Mouse (Mus musculus) megakaryocyte, embryonic 14.5 days (primary cell): ENCODE data around the gene Arhgef3. TPM values are rescaled to one million over a fixed set of nuclear protein-coding genes. Genes with fewer than 3 reads are reported as not detected.

Source experiments
- H3K27me3 ChIP-seq: replicated peaks from 2 replicates; pipeline ENCODE3; 2012; ENCODE audit warnings: inconsistent platforms
- H3K36me3 ChIP-seq: replicated peaks from 2 replicates; pipeline ENCODE3; 2012; ENCODE audit warnings: low read length, inconsistent platforms, mixed read lengths
- H3K4me1 ChIP-seq: 2 replicates; pipeline ENCODE4 v1.6.1; 2012; ENCODE audit warnings: inconsistent platforms
- H3K4me3 ChIP-seq: replicated peaks from 2 replicates; pipeline ENCODE3; 2012; ENCODE audit warnings: moderate library complexity, mild to moderate bottlenecking, inconsistent platforms
- H3K9me3 ChIP-seq: 2 replicates; pipeline ENCODE4 v1.6.1; 2012; ENCODE audit warnings: inconsistent platforms
- FLI1 ChIP-seq: IDR thresholded peaks from 2 replicates; pipeline ENCODE4 v1.6.1; 2012; ENCODE audit warnings: low read length, inconsistent platforms, mixed read lengths
- GATA1 ChIP-seq: IDR thresholded peaks from 3 replicates; pipeline ENCODE4 v1.6.1; 2012; ENCODE audit warnings: mixed read lengths, low read length, inconsistent platforms, borderline replicate concordance
- polyA plus RNA-seq: library from polyadenylated mRNA; stranded (reverse); fragments of >175 nt; gene quantifications from 2 replicates; pipeline ENCODE4 v1.2.3, GENCODE M21; 2012; ENCODE audit warnings: low replicate concordance; ENCODE audit not compliant: insufficient read depth

Gene Arhgef3
- polyA plus RNA-seq, 1 experiment, result 6.7 TPM

DNA sequence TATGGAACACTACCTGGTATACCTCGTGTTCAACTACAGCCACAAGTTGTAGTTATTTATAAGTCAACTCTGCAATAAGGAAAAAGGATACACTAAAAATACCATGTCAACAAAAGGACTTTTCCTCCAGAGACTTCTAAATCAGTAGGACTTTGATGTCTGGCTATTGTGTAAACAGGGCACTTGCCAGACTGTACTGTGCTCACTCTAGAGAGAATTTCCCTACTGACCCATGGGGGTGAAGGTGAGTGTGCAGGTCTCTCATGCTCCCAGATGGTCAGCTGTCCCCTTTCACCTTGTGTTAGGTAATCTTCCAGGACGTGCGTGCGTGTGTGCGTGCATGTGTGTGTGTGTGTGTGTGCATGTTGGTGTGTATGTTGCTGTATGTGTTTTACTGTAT, 182.3 kb downstream of the Arhgef3 start:
- Histone ChIP-seq H3K9me3 (no peaks in the 10 kb centered on the region), H3K27me3 (peaks cover 9% of the 10 kb centered on the region), H3K4me1 (peaks cover 50% of the 10 kb centered on the region), H3K4me3 (peak overlapping the region; percentile 54), H3K36me3 (no peaks in the 10 kb centered on the region)
- no peak for TF ChIP-seq GATA1
- TF ChIP-seq FLI1, result no peak

DNA sequence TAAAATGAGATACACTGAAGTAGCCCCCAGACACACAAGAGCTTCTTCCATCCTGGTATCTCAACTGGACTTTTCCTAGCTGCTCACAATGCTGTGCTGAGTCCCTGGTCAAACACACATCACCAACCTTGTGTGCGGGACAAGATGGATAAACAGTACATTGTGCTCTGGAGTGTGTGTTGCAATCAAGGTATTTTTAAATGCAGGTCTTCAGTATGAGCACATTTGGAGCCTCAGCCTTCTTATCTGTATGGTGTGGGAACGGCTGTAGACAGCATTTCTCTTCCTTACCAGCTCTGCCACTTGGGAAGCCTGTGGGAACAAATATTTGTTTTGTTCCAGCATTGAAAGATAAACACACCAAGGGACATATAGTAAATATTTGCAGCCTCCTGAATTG, 184.2 kb downstream of the Arhgef3 start:
- H3K9me3 ChIP-seq, result no peaks in the 10 kb centered on the region
- H3K4me3 ChIP-seq, result no peak overlapping the region
- H3K4me1 ChIP-seq, result peaks cover 58% of the 10 kb centered on the region
- no peak for TF ChIP-seq GATA1
- TF ChIP-seq FLI1, result no peak
- H3K27me3 ChIP-seq, result peaks cover 8% of the 10 kb centered on the region
- no peaks in the 10 kb centered on the region for H3K36me3 ChIP-seq

- no peak for TF ChIP-seq FLI1
- no peak for TF ChIP-seq GATA1
Measured at GRCm38 (mm10) chr14:27299705-27300104, 185.0 kb downstream of the Arhgef3 start.

GRCm38 (mm10) chr14:27301768-27302499, 187.2 kb downstream of the Arhgef3 start:
- peaks cover 48% of the 10 kb centered on the region for H3K4me1 ChIP-seq
- peaks cover 5% of the 10 kb centered on the region for H3K27me3 ChIP-seq
- TF ChIP-seq GATA1 (no peak), FLI1 (no peak)
- no peaks in the 10 kb centered on the region for H3K36me3 ChIP-seq
- no peak overlapping the region for H3K4me3 ChIP-seq
- no peaks in the 10 kb centered on the region for H3K9me3 ChIP-seq

More at GRCm38 (mm10) chr14:27299705-27300104, 185.0 kb downstream of the Arhgef3 start:
- Histone ChIP-seq H3K4me3 (peak overlapping the region; percentile 53), H3K27me3 (peaks cover 5% of the 10 kb centered on the region), H3K36me3 (no peaks in the 10 kb centered on the region), H3K9me3 (no peaks in the 10 kb centered on the region), H3K4me1 (peaks cover 54% of the 10 kb centered on the region)

- H3K4me1 ChIP-seq, result peaks cover 40% of the 10 kb centered on the region
Measured at GRCm38 (mm10) chr14:27303294-27303693, 188.6 kb downstream of the Arhgef3 start.

GRCm38 (mm10) chr14:27304408-27304807, 189.7 kb downstream of the Arhgef3 start:
- Histone ChIP-seq H3K4me1 (peaks cover 41% of the 10 kb centered on the region), H3K36me3 (no peaks in the 10 kb centered on the region), H3K9me3 (no peaks in the 10 kb centered on the region), H3K4me3 (no peak overlapping the region), H3K27me3 (no peaks in the 10 kb centered on the region)
- TF ChIP-seq GATA1 (no peak), FLI1 (no peak)

More at GRCm38 (mm10) chr14:27303294-27303693, 188.6 kb downstream of the Arhgef3 start:
- Histone ChIP-seq H3K27me3 (no peaks in the 10 kb centered on the region), H3K4me3 (no peak overlapping the region), H3K9me3 (no peaks in the 10 kb centered on the region), H3K36me3 (no peaks in the 10 kb centered on the region)
- TF ChIP-seq GATA1 (no peak), FLI1 (no peak)

DNA sequence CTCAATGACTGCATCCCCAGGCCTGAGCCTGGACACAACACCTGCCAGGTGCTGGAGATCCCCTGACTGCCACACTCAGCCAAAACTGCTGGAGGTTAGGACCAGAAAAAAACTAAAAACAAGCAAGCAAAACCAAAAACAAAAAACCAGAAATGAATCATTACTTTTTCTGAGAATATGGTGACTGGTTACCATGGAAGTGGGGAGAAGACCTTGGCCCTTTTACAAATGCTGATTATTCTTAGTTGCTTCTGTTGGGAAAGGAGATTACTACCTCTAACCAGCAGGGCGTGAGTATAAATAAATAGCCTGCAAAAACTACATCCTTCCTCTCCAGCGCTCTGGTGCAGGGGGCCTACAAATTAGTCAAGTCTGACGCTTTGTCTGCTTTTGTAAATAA, 194.1 kb downstream of the Arhgef3 start:
- Histone ChIP-seq H3K9me3 (no peaks in the 10 kb centered on the region), H3K4me3 (no peak overlapping the region), H3K27me3 (peaks cover 6% of the 10 kb centered on the region), H3K4me1 (peaks cover 14% of the 10 kb centered on the region), H3K36me3 (no peaks in the 10 kb centered on the region)
- no peak for TF ChIP-seq GATA1
- no peak for TF ChIP-seq FLI1

GRCm38 (mm10) chr14:27310559-27311242, 196.0 kb downstream of the Arhgef3 start:
- Histone ChIP-seq H3K36me3 (no peaks in the 10 kb centered on the region), H3K4me3 (no peak overlapping the region), H3K4me1 (peaks cover 15% of the 10 kb centered on the region), H3K9me3 (no peaks in the 10 kb centered on the region), H3K27me3 (peaks cover 8% of the 10 kb centered on the region)
- TF ChIP-seq FLI1 (no peak), GATA1 (no peak)

DNA sequence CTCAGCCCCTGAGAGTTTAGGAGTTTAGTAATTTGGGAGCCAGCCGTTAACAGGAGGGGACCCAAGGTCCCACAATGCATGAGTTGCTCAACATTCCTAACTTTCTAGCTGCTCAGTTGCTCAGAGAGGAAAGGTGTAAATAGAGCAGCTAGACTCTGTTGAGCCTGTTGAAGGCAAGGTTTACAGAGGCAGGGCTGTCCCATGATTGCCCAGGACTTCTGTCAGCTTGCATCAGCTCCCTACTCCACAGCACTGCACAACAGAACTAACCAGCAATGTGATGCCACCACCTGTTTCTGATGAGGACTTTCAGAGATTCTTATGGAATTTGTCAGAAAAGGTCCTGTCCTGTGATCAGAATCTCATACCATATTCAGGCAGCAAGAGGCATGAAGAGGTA, 197.7 kb downstream of the Arhgef3 start:
- no peaks in the 10 kb centered on the region for H3K36me3 ChIP-seq
- H3K4me3 ChIP-seq, result no peak overlapping the region
- peaks cover 27% of the 10 kb centered on the region for H3K4me1 ChIP-seq
- TF ChIP-seq FLI1 (no peak), GATA1 (no peak)
- no peaks in the 10 kb centered on the region for H3K9me3 ChIP-seq
- peaks cover 16% of the 10 kb centered on the region for H3K27me3 ChIP-seq

DNA sequence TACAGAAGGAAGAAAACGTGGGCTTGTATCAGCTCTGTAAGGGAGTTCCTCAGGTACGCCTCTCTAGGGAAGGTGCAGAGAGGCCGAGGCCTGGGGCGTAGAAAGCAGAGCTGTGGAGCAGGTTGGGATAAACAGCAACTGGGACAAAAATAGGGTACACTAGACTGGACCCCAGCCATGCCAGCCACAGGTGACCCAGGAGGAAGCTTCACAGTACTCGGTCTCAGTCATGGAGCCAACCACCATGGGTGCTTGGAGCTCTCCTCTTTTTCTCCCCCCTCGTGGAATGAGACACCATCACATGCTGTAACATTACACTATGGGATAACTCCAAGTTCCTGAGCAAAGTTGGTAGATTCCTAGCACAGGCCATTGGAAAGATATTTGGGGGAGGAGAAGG, 201.0 kb downstream of the Arhgef3 start:
- H3K27me3 ChIP-seq, result peaks cover 23% of the 10 kb centered on the region
- no peak for TF ChIP-seq FLI1
- no peak for TF ChIP-seq GATA1
- H3K9me3 ChIP-seq, result no peaks in the 10 kb centered on the region
- no peaks in the 10 kb centered on the region for H3K36me3 ChIP-seq
- no peak overlapping the region for H3K4me3 ChIP-seq
- H3K4me1 ChIP-seq, result peaks cover 47% of the 10 kb centered on the region
